Mouse (Mus musculus): ENCODE measurements around the gene Fgf8. TPM values are rescaled to one million over a fixed set of nuclear protein-coding genes. Genes with fewer than 3 reads are reported as not detected.

The Fgf8 gene
- polyA plus RNA-seq, 1 experiment from 2014 or later = not detected

GRCm38 (mm10) chr19:45742984-45743575 lies 365 bp upstream of the Fgf8 start:
- Histone ChIP-seq H3K27me3 (ENCODE audit: control insufficient read depth, insufficient read depth, low read depth, low read length) (peaks cover 80% of the 10 kb centered on the region), H3K4me3 (ENCODE audit: low read length) (peak overlapping the region; percentile 51), H3K27ac (ENCODE audit: low read length) (no peak overlapping the region), H3K9me3 (ENCODE audit: control insufficient read depth, low read length) (no peaks in the 10 kb centered on the region), H3K36me3 (ENCODE audit: control insufficient read depth, insufficient read depth, low read length) (no peaks in the 10 kb centered on the region), H3K4me1 (replicated peaks; ENCODE audit: control insufficient read depth, insufficient read depth, low read length) (peaks cover 25% of the 10 kb centered on the region), H3K9ac (ENCODE audit: low read length) (peak overlapping the region; percentile 25; the same call in 1 of the 2 replicates), H3K4me2 (ENCODE audit: low read depth, low read length) (peak overlapping the region; percentile 91)
- WGBS = under 1% methylated on average over 22 of the region's 44 CpGs
- no peak for ATAC-seq (ENCODE audit: low read depth)

- peaks cover 27% of the 10 kb centered on the region for H3K4me1 ChIP-seq (replicated peaks; ENCODE audit: control insufficient read depth, insufficient read depth, low read length)
- H3K4me2 ChIP-seq (ENCODE audit: low read depth, low read length) = peak overlapping the region; percentile 91; the same call in 1 of the 2 replicates
- no peak overlapping the region for H3K9ac ChIP-seq (ENCODE audit: low read length)
- no peaks in the 10 kb centered on the region for H3K9me3 ChIP-seq (ENCODE audit: control insufficient read depth, low read length)
- ATAC-seq (ENCODE audit: low read depth) = no peak
- no peak overlapping the region for H3K27ac ChIP-seq (ENCODE audit: low read length)
- WGBS = 4% methylated on average over 45 of the region's 45 CpGs
- H3K27me3 ChIP-seq (ENCODE audit: control insufficient read depth, insufficient read depth, low read depth, low read length) = peaks cover 94% of the 10 kb centered on the region
- no peaks in the 10 kb centered on the region for H3K36me3 ChIP-seq (ENCODE audit: control insufficient read depth, insufficient read depth, low read length)
- peak overlapping the region; percentile 51 for H3K4me3 ChIP-seq (ENCODE audit: low read length)
These were observed 1.1 kb downstream of the Fgf8 start for GRCm38 (mm10) chr19:45741431-45742217.

DNA sequence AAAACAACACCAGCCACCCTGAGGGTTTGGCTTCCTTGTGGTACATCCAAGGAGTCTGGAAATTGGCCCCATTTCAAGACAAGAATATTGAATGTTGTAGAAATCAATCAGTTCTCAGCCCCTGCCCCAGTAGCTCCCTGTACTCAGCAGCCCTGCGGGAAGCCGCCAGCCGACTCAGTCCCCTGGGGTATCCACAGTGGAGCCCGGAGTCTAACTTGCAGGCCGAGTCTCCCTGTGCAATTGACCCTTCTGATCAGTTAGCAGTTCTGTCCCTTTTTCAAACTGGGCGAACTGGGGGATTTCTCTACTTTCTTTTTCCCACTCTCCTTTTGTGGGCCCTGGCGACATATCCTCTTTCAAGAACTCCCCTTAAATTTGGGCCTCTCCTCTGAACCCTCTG lies 1.9 kb downstream of the Fgf8 start:
- Histone ChIP-seq H3K4me3 (ENCODE audit: low read length) (no peak overlapping the region), H3K27me3 (ENCODE audit: control insufficient read depth, insufficient read depth, low read depth, low read length) (peaks cover 90% of the 10 kb centered on the region), H3K9me3 (ENCODE audit: control insufficient read depth, low read length) (no peaks in the 10 kb centered on the region), H3K36me3 (ENCODE audit: control insufficient read depth, insufficient read depth, low read length) (no peaks in the 10 kb centered on the region), H3K27ac (ENCODE audit: low read length) (no peak overlapping the region), H3K9ac (ENCODE audit: low read length) (no peak overlapping the region), H3K4me2 (ENCODE audit: low read depth, low read length) (no peak overlapping the region), H3K4me1 (replicated peaks; ENCODE audit: control insufficient read depth, insufficient read depth, low read length) (peaks cover 23% of the 10 kb centered on the region)
- no peak for ATAC-seq (ENCODE audit: low read depth)
- 13% methylated on average over 7 of the region's 7 CpGs for WGBS

DNA sequence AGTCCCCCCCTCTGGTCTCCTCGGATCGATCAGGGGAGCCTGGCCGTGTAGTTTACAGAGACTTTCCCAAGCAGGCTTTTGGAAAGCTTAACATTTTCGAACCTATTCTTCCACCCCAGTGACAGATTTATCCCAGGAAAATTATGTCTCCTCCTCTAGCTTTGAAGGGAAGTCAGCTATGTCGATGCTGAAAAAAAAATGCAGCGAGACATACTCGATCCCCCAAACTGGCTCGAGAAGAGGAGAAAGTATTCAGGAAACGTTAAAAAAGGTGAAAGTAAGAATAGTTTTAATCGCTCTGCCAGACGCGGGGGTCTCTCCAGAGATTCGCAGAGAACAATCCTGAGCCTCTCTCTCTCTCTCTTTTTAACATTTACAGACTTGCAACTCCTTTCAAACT lies 2.5 kb downstream of the Fgf8 start:
- Histone ChIP-seq H3K27me3 (ENCODE audit: control insufficient read depth, insufficient read depth, low read depth, low read length) (peaks cover 84% of the 10 kb centered on the region), H3K27ac (ENCODE audit: low read length) (no peak overlapping the region), H3K9me3 (ENCODE audit: control insufficient read depth, low read length) (no peaks in the 10 kb centered on the region), H3K4me2 (ENCODE audit: low read depth, low read length) (no peak overlapping the region), H3K9ac (ENCODE audit: low read length) (no peak overlapping the region), H3K36me3 (ENCODE audit: control insufficient read depth, insufficient read depth, low read length) (no peaks in the 10 kb centered on the region), H3K4me3 (ENCODE audit: low read length) (no peak overlapping the region), H3K4me1 (replicated peaks; ENCODE audit: control insufficient read depth, insufficient read depth, low read length) (peaks cover 18% of the 10 kb centered on the region)
- ATAC-seq (ENCODE audit: low read depth) = no peak
- 13% methylated on average over 13 of the region's 13 CpGs for WGBS

DNA sequence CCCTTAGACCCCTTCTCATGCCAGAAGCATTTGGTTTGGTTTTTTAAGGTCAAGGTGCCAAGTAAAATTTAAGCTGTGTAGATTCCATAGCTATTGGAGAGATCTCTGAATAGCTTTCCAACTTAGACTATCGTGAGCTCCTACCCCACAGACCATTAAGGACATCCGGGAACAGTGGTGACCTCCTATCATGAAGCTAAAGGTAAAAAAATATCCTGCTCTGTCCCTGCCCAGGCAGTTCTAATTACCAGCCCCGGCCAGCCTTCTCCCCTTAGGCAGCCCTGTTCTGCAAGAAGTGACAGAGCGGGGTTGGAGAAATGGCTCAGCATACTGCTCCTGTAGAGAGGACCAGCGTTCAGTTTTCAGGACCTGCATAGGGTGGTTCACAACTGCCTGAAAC lies 4.2 kb downstream of the Fgf8 start:
- ATAC-seq (ENCODE audit: low read depth) = no peak
- peaks cover 67% of the 10 kb centered on the region for H3K27me3 ChIP-seq (ENCODE audit: control insufficient read depth, insufficient read depth, low read depth, low read length)
- no peak overlapping the region for H3K4me2 ChIP-seq (ENCODE audit: low read depth, low read length)
- H3K36me3 ChIP-seq (ENCODE audit: control insufficient read depth, insufficient read depth, low read length) = no peaks in the 10 kb centered on the region
- peaks cover 18% of the 10 kb centered on the region for H3K4me1 ChIP-seq (replicated peaks; ENCODE audit: control insufficient read depth, insufficient read depth, low read length)
- H3K9ac ChIP-seq (ENCODE audit: low read length) = no peak overlapping the region
- no peak overlapping the region for H3K4me3 ChIP-seq (ENCODE audit: low read length)
- WGBS = 74% methylated on average over 5 of the region's 5 CpGs
- H3K9me3 ChIP-seq (ENCODE audit: control insufficient read depth, low read length) = no peaks in the 10 kb centered on the region
- no peak overlapping the region for H3K27ac ChIP-seq (ENCODE audit: low read length)

- Histone ChIP-seq H3K4me1 (replicated peaks; ENCODE audit: control insufficient read depth, insufficient read depth, low read length) (peaks cover 16% of the 10 kb centered on the region), H3K4me3 (ENCODE audit: low read length) (no peak overlapping the region), H3K9ac (ENCODE audit: low read length) (no peak overlapping the region), H3K9me3 (ENCODE audit: control insufficient read depth, low read length) (no peaks in the 10 kb centered on the region), H3K27me3 (ENCODE audit: control insufficient read depth, insufficient read depth, low read depth, low read length) (peaks cover 61% of the 10 kb centered on the region), H3K36me3 (ENCODE audit: control insufficient read depth, insufficient read depth, low read length) (no peaks in the 10 kb centered on the region), H3K27ac (ENCODE audit: low read length) (no peak overlapping the region), H3K4me2 (ENCODE audit: low read depth, low read length) (no peak overlapping the region)
- 84% methylated on average over 10 of the region's 10 CpGs for WGBS
- ATAC-seq (ENCODE audit: low read depth) = no peak
These were observed 4.8 kb downstream of the Fgf8 start for GRCm38 (mm10) chr19:45737846-45738484.

DNA sequence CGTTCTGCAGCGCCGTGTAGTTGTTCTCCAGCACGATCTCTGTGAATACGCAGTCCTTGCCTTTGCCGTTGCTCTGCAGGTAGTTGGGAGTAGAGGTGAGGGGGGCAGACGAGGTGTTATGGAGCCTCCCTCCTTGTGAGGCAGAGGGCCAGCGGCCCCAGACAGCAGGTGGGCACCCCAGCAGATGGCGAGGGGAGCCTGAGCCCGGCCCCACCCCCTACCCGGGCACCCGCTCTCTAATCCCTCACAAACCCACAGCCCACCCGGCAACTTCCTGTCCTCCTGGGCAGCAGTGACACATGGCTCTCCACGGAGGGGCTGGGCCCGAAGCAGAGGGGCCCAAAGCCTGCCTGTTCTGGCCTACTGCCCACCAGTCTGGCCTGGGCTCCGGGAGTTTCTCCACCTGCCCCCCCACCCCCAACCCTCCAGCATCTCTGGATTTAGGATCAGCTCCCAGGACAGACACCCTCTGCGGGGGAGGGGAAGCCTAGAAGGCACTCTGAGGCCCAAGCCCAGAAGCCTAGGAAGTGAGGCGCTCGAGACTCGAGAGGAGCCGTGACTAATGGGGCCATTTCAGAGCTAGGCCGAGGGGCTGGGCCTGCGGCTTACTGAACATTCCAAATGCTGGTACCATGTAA lies 5.4 kb downstream of the Fgf8 start:
- Histone ChIP-seq H3K36me3 (ENCODE audit: control insufficient read depth, insufficient read depth, low read length) (no peaks in the 10 kb centered on the region), H3K9ac (ENCODE audit: low read length) (peak overlapping the region; percentile 17; the same call in 1 of the 2 replicates), H3K4me2 (ENCODE audit: low read depth, low read length) (peak overlapping the region; percentile 60), H3K27me3 (ENCODE audit: control insufficient read depth, insufficient read depth, low read depth, low read length) (peaks cover 55% of the 10 kb centered on the region), H3K9me3 (ENCODE audit: control insufficient read depth, low read length) (no peaks in the 10 kb centered on the region), H3K27ac (ENCODE audit: low read length) (no peak overlapping the region), H3K4me1 (replicated peaks; ENCODE audit: control insufficient read depth, insufficient read depth, low read length) (peaks cover 11% of the 10 kb centered on the region), H3K4me3 (ENCODE audit: low read length) (peak overlapping the region; percentile 30)
- ATAC-seq (ENCODE audit: low read depth) = peak; percentile 48
- 19% methylated on average over 23 of the region's 23 CpGs for WGBS

GRCm38 (mm10) chr19:45736855-45737207 lies 5.9 kb downstream of the Fgf8 start:
- Histone ChIP-seq H3K4me1 (replicated peaks; ENCODE audit: control insufficient read depth, insufficient read depth, low read length) (peaks cover 7% of the 10 kb centered on the region), H3K27ac (ENCODE audit: low read length) (no peak overlapping the region), H3K4me2 (ENCODE audit: low read depth, low read length) (peak overlapping the region; percentile 60), H3K4me3 (ENCODE audit: low read length) (peak overlapping the region; percentile 30), H3K36me3 (ENCODE audit: control insufficient read depth, insufficient read depth, low read length) (no peaks in the 10 kb centered on the region), H3K9ac (ENCODE audit: low read length) (peak overlapping the region; percentile 17; the same call in 1 of the 2 replicates), H3K27me3 (ENCODE audit: control insufficient read depth, insufficient read depth, low read depth, low read length) (peaks cover 50% of the 10 kb centered on the region), H3K9me3 (ENCODE audit: control insufficient read depth, low read length) (no peaks in the 10 kb centered on the region)
- peak; percentile 85 for ATAC-seq (ENCODE audit: low read depth)
- under 1% methylated on average over 26 of the region's 28 CpGs for WGBS

DNA sequence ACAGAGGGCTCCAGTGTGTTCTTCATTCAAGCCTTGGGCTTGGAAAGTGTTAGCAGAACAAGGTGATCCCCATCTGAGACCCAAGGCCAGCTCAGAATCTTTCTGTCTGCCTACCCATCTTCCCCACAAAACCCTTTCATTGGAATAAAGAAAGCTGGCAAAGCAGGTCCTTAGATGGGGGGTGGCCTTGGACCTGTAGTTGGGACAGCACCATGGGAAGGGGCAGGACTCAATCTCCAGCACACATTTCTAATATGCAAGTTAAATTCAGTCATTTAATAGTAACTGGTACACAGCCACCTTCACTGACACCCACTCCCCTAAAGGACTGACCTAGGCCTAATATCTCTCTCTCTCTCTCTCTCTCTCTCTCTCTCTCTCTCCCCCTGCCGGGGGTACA lies 6.5 kb downstream of the Fgf8 start:
- H3K27ac ChIP-seq (ENCODE audit: low read length) = no peak overlapping the region
- H3K9ac ChIP-seq (ENCODE audit: low read length) = no peak overlapping the region
- H3K36me3 ChIP-seq (ENCODE audit: control insufficient read depth, insufficient read depth, low read length) = no peaks in the 10 kb centered on the region
- peaks cover 44% of the 10 kb centered on the region for H3K27me3 ChIP-seq (ENCODE audit: control insufficient read depth, insufficient read depth, low read depth, low read length)
- WGBS = 47% methylated on average over 1 of the region's 1 CpGs
- H3K4me3 ChIP-seq (ENCODE audit: low read length) = no peak overlapping the region
- ATAC-seq (ENCODE audit: low read depth) = no peak
- H3K9me3 ChIP-seq (ENCODE audit: control insufficient read depth, low read length) = no peaks in the 10 kb centered on the region
- H3K4me1 ChIP-seq (replicated peaks; ENCODE audit: control insufficient read depth, insufficient read depth, low read length) = peaks cover 4% of the 10 kb centered on the region
- H3K4me2 ChIP-seq (ENCODE audit: low read depth, low read length) = no peak overlapping the region
